Mouse (Mus musculus): ENCODE results near the gene Hs2st1. TPM values are rescaled to one million over a fixed set of nuclear protein-coding genes. Genes with fewer than 3 reads are reported as not detected.

The Hs2st1 gene
- total RNA-seq, 2 experiments from 2014 or later = 11.9 to 12.6 TPM

GRCm38 (mm10) chr3:144558274-144558673, 11.7 kb downstream of the Hs2st1 start:
- no peak for DNase-seq
- intact Hi-C loops (cut with DNase I) = no loop called here

GRCm38 (mm10) chr3:144556625-144557324, 13.2 kb downstream of the Hs2st1 start:
- no peak for DNase-seq
- intact Hi-C loops (cut with DNase I) = no loop called here

DNA sequence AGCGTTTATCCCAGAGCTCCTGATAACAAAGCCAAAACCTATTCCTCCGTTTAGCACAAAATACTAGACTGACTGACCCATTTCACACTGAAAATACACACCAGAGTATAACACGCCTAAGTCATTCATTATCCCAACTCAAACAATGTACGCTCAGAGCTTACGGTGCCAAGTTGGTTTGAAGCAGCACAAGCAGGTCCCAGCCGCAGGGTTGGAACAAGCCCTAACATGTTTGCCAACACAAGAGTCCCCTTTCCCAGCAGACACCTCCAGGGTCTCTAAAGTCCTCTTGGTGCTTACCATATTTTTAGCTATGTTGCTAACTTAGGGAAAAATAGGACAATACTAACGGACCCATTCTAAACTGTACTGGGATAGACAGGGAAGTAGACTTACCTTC, 14.8 kb downstream of the Hs2st1 start:
- intact Hi-C loops (cut with DNase I) = no loop called here
- DNase-seq = no peak

DNA sequence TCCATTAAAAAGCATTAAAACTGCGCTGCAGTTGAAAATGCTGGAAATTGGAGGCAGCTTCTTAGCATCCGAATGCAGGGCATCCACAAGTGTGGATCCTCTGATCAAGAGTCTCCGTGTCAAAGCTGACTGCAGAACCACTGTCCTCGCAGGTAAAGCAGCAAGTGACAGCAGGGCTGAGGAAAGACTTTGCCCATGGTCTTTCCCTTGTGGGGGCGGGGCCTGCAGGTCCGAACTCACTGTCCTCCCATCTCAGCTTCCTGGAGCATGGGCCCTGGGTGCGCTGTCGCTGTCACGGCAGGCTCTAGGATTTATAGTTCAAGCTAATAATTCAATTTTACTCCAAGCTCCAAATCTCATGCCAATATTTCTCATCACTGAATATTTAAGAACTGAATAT, 15.5 kb downstream of the Hs2st1 start:
- intact Hi-C loops (cut with DNase I) = no loop called here
- DNase-seq = no peak

DNA sequence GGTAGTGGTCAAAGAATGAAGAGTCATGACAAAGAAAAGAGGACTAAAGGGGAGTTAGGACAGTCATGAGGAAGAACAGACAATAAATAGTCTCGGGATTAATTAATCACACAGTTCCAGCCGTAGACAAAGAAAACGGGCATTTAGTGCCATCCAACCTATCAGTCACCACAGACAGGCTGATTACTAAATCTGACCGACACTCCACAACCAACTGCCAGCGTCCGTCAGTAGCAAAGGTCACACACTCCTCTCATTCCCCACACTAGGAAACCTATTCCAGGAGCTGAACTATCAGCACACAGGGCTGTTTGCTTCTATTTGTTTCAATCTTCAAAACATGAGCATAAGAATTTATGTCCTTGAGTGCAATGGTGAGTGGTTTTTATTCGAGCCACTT, 16.0 kb downstream of the Hs2st1 start:
- intact Hi-C loops (cut with DNase I) = no loop called here
- DNase-seq = no peak

- no peak for DNase-seq
- intact Hi-C loops (cut with DNase I) = no loop called here
These were observed 18.6 kb downstream of the Hs2st1 start for GRCm38 (mm10) chr3:144551416-144551815.

DNA sequence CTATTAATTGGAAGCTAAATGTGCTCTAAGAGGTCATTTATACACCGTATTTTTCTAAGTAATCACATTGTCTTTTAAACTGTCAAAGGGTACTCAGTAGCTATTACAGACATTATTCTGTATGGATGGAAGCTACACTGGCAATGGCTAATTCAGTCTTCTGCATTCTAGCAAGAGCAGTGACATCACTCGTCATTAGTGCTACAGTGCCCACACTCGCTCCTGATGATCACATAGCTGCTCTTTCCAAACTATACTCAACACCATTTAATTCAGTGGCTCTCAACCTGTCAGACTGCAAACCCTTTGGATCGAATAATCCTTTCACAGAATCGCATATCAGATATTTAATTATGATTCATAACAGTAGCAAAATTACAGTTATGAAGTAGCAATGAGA, 19.3 kb downstream of the Hs2st1 start:
- intact Hi-C loops (cut with DNase I) = no loop called here
- DNase-seq = no peak

DNA sequence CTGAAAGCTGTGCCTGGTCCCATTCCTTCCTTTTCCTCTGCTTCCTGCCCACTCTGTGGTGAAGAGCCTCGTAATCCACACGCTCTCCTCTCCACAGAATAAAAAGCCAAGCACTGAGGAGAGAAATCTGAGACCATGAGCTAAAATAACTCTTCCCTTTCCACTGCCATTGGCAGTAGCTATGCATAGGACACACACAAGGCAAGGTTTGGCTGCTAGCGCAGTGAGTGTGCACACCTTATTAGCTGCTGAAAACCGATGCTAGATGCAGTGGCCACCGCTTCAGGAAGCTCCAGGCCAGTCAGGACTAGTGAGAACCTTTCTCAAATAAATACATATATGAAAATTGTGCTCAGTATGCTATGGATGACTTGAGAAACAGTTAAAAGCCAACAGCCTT, 19.9 kb downstream of the Hs2st1 start:
- DNase-seq = no peak
- intact Hi-C loops (cut with DNase I) = no loop called here

GRCm38 (mm10) chr3:144548186-144548845, 21.7 kb downstream of the Hs2st1 start:
- intact Hi-C loops (cut with DNase I) = no loop called here
- DNase-seq = no peak

DNA sequence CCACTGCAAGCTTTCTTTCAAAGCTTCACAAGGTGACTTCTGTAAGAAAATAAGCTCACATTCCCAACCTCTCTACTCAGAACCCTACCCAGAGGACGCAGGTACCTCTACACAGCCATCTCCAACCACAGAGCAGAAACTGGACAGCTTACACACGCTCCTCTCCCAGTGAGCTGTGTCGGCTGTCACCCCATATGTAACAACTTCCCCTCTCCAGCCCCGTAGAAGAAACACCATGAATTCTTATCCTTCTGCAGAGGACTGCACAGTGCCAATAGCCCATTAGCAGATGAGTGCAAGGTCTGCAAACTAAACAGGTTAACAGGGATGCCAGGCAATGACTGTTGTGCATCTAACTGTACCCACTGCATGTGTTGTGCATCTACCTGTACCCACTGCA, 23.5 kb downstream of the Hs2st1 start:
- no peak for DNase-seq
- intact Hi-C loops (cut with DNase I) = no loop called here

DNA sequence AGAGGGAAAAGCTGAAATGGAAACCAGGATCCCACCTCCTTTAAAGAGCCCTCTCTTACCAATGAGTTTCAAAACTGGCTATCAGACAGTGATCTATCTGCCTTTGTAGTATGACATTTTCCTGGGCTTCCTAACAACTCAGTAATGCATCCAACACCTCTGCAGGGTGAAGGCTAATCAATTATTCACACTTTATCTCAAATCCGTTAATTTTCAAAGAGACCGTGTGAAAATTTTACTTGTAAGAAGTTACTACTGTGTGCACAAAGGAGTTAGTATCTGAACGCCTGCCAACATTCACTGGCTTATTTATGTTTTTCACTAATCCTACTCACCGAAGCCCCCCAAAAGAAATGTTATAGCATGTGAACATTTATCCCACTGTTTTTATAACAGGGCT, 24.1 kb downstream of the Hs2st1 start:
- intact Hi-C loops (cut with DNase I) = no loop called here
- DNase-seq = no peak

- intact Hi-C loops (cut with DNase I) = no loop called here
These were observed 24.8 kb downstream of the Hs2st1 start for GRCm38 (mm10) chr3:144545152-144545551.

DNA sequence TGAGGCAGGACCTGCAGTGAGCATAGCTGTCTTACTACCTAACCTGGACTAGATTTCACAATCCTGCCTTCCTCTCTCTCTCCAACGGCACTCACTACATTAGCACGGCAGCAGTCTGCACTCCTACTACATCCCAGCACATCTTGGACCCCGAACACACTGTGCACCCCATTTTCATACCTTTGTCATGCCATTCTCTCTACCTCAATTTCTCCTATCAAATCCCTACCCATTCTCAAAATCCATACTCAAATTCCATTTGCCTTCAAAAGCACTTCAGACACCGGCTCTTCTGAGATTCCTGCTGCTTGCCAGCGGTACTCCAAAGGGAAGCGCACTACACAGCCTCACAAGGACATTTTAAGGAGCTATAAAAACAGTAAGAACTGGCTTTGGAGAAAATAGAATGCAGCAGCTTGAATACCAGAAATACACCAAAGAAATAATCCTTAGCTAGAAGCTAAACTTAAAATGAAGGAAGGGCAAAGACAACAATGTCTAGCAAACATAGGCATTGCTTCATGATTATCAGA, 28.0 kb downstream of the Hs2st1 start:
- intact Hi-C loops (cut with DNase I) = no loop called here
- no peak for DNase-seq

More at GRCm38 (mm10) chr3:144545152-144545551, 24.8 kb downstream of the Hs2st1 start:
- no peak for DNase-seq

DNA sequence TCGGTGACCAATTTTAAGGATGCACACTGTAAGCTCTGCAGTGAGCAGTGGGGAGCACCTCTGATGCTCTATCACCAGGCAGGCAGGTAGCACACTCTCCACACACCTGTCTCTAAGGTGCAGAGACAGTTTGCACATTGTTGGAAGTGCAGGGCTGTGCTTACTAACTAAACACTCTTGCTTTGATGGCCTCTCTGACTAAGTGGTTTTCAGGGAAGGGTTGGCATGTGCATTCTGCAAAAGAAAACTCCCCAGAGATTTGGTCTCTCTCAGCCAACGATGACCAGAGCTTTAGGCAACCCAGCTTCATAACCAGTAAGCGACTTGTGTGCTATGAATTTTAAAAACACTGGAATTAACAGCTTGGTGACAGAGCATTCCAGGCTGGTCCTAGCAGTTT, 29.2 kb downstream of the Hs2st1 start:
- intact Hi-C loops (cut with DNase I) = no loop called here
- no peak for DNase-seq

GRCm38 (mm10) chr3:144539051-144539450, 30.9 kb downstream of the Hs2st1 start:
- peak in 1 of 2 experiments; percentile 13 for DNase-seq

DNA sequence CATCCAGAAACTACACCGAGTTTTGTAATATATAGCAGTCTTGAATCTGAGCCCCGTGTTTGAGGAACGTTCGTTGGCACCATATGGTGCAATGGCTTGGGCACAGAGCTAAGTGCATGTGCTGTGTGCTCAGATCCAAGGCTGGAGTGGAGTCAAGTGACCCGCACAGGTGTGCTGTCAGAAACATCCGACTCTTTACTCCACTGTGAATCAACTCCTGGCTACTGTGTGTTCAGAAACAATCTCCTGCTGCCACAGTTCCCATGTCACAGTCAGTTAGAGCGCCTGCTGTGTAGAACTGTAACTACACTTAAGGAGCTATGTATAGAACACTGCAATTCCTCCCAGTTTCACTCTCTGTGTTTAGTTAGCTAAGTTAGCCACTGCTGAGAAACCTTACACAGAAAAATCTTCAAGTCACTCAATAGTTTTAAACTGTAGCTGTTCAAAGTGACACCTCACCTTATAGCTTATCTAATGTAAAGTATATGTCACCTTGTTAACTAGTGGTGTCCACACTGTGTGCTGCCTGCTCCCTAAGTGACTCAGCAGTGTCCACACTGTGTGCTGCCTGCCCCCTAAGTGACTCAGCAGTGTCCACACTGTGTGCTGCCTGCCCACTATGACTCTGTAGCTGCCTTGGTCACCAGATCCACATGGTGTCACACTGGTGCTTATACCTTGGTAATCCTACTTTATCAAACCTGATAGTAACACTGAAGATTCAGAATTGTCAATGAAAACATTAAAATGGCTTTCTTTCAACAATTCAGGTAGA, 32.7 kb downstream of the Hs2st1 start:
- DNase-seq = no peak

More at GRCm38 (mm10) chr3:144539051-144539450, 30.9 kb downstream of the Hs2st1 start:
- intact Hi-C loops (cut with DNase I) = no loop called here

GRCm38 (mm10) chr3:144535056-144535455, 34.9 kb downstream of the Hs2st1 start:
- DNase-seq = no peak
- intact Hi-C loops (cut with DNase I) = no loop called here

More for the DNA sequence above, 32.7 kb downstream of the Hs2st1 start:
- intact Hi-C loops (cut with DNase I) = no loop called here

DNA sequence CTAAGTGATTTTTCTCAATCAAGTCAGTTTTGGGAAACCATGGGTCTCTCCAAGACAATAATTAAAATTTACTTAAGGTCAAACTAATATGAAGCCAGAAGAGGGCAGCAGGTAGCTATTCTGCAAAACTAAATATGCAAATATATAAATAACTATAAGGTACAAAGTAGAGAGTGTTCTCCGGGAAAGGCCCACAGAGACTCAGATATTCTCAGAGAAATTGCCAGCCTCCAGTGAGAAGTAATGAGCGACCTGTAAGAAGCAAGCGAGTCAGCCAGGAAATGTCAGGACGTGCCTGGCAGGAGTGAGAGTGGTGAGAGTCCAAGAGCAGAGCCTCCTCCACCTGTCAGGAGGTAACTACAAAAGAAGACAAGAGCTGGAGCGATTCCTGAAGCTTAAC, 39.0 kb downstream of the Hs2st1 start:
- intact Hi-C loops (cut with DNase I) = loop anchor here (1.0 to 5.0 kb wide), 3 partner anchors 36 to 161 kb away; no protein-coding TSS in a partner anchor
- DNase-seq = peak in 1 of 2 experiments; percentile 21

DNA sequence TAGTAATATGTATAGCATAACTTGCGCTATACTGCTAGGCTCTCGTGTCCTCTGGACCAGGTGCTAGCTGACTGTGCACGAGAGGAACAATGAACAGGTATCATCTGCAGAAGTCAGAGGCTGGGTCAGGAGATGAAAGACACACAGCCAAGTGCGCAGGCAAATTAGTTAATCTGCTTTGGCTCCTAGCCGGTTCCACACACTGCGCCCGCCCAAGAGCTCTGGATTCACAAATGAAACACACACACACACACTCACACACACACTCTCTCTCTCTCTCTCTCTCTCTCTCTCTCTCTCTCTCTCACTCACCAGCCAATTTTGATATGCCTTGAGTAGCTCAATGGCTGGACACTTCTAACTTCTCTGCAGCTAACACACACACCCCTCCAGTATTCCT, 42.1 kb downstream of the Hs2st1 start:
- DNase-seq = no peak
- intact Hi-C loops (cut with DNase I) = no loop called here

GRCm38 (mm10) chr3:144519581-144520272, 50.3 kb downstream of the Hs2st1 start:
- no peak for DNase-seq
- intact Hi-C loops (cut with DNase I) = no loop called here
